Mouse (Mus musculus) gastrocnemius, adult 2 months (tissue): ENCODE data around the gene Plcl2. TPM values are rescaled to one million over a fixed set of nuclear protein-coding genes. Genes with fewer than 3 reads are reported as not detected.

ENCODE experiments used
- DNase-seq: peaks from one replicate; pipeline ENCODE4 v3.0.0; 2022
- H3K27ac ChIP-seq: fragments of 200-600 bp; 2 replicates; pipeline ENCODE4 v1.8.1; 2022; ENCODE audit warnings: mild to moderate bottlenecking
- H3K4me3 ChIP-seq: fragments of 200-600 bp; 2 replicates; pipeline ENCODE4 v1.8.1; 2022; ENCODE audit warnings: mild to moderate bottlenecking, moderate library complexity
- CTCF ChIP-seq: fragments of 200-600 bp; IDR thresholded peaks from 2 replicates; pipeline ENCODE4 v1.8.1; 2022; ENCODE audit warnings: antibody characterized with exemption, mild to moderate bottlenecking, moderate library complexity
- intact Hi-C: fragments of 180-260 bp; cut with DNase I; formaldehyde crosslinking; loops from one replicate; pipeline ENCODE4 v1.15.1; 2025
- total RNA-seq, 2 experiments: library from RNA; stranded (reverse); gene quantifications; 2 replicates each; pipeline ENCODE4 v1.2.3; 2021

Gene Plcl2
- total RNA-seq, 2 experiments from 2014 or later: 31.0 to 37.2 TPM

DNA sequence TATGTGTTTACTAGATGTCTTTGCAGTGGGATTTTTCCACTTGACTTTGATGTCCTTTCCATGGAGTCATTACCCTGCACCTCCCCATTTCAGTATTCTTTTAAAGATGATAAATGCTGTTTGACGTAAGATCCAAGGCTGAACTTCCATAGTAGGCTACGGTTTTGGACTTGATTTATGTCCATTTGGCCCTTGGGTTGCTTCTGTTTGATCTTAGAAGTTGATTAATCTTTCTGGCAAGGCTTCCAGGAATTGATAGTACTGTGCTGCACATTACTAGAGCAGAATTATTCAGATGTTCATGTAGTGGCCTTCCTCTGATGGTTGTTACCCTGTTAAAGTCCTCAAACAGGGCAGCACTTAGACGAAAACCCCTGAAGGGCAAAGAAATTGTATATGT, 21.5 kb upstream of the Plcl2 start:
- no peak overlapping the region for H3K27ac ChIP-seq

GRCm38 (mm10) chr17:50488406-50488805, 20.8 kb upstream of the Plcl2 start:
- no peak overlapping the region for H3K4me3 ChIP-seq
- intact Hi-C loops: no loop called here
- no peak overlapping the region for H3K27ac ChIP-seq
- no peak for TF ChIP-seq CTCF
- no peak for DNase-seq

More for the DNA sequence above, 21.5 kb upstream of the Plcl2 start:
- intact Hi-C loops: no loop called here
- no peak overlapping the region for H3K4me3 ChIP-seq
- DNase-seq: no peak
- no peak for TF ChIP-seq CTCF

DNA sequence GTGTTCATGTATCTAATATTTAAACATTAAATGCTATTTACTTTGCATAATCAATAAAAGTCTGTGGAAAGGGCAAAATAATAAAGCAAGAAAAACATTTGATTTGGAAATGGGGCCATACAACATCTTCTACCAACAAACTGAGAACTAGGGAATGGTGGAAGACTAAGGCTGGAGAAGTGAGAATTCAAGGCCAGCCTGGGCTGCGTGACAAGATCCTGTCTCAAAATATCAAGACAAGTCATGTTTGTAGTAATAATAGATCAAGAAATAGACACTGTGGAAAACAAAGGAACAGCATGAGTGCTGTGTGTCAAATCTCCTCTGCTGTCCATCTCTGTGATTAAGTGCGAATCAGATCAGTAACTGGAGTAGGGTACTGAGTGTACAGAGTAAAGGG, 20.3 kb upstream of the Plcl2 start:
- no peak overlapping the region for H3K4me3 ChIP-seq
- no peak for TF ChIP-seq CTCF
- intact Hi-C loops: no loop called here
- H3K27ac ChIP-seq: no peak overlapping the region
- DNase-seq: no peak

DNA sequence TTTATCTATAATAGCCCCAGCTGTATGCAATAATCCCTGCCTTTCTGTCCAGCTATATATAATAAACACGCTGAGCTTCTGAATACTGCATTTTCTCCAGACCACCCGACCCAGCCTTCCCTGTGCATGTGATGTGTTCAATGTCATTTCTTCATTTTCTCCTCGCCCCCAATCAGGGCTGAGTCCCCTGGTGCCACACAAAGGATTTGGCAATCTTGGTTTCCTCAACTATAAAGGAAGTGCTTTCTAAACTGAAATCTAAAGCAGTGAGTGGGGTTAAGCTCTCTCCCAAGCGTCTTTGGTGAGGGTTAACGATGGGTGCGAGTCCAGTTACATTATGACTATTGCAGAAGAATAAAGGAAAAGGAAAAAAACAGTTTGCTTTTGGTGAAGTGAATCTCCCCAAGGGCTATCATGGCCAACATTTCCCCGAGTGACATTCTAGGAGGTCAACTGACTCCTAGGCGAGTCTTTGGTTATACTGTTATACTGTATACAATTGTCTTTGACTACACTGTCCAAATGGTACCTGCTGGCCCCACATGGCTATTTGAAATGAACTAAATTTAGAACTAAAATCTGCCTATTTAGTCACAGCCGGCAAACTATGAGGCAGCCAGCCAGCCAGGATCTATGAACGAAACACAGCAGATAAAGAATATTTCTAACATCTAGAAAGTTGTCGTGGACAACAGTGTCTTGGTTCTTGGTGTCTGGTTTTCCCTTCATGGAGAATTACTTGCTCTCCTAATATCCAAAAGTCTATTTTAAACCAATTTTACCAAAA, 18.4 kb upstream of the Plcl2 start:
- no peak overlapping the region for H3K4me3 ChIP-seq
- DNase-seq: no peak
- TF ChIP-seq CTCF: no peak
- intact Hi-C loops: no loop called here
- H3K27ac ChIP-seq: no peak overlapping the region

GRCm38 (mm10) chr17:50491496-50491895, 17.7 kb upstream of the Plcl2 start:
- DNase-seq: no peak
- H3K4me3 ChIP-seq: no peak overlapping the region
- no peak for TF ChIP-seq CTCF
- intact Hi-C loops: no loop called here
- no peak overlapping the region for H3K27ac ChIP-seq

GRCm38 (mm10) chr17:50495216-50495889, 13.8 kb upstream of the Plcl2 start:
- TF ChIP-seq CTCF: no peak
- DNase-seq: no peak
- peak overlapping the region; percentile 60 for H3K4me3 ChIP-seq
- intact Hi-C loops: loop anchor here (5.0 kb wide), 1 partner anchor 43 kb away; no protein-coding TSS in a partner anchor
- peak overlapping the region; percentile 59; the same call in 1 of the 2 replicates for H3K27ac ChIP-seq

DNA sequence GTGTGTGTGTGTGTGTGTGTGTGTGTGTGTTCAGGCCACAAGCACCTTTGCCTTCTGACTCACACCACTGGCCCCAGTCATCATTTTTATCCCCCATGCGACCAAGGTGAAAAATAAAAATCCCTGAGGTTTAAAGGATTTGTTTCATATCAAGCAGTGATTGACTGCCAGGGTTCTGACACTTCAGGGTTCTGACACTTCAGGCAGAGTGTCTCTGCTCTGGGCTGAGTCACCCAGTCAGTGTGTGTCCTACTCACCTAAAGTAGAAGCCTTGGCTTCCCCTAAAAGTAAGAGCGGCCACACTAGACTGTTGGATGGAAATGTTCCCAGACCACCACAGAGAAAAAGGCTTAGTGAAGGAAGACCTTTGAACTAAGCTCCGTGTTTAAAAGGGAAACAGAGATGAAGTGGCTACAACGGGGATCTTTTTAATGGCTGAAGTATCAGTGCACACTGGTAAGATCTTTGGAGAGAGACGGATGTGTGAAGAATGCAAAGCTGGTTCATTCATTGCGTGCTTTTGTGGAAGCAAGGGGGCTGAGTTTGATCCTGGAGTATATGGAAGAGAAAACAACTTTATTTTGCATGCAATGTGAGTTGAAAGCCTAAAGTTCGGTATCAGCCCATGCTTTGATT, 11.0 kb upstream of the Plcl2 start:
- no peak for TF ChIP-seq CTCF
- no peak for DNase-seq
- intact Hi-C loops: loop anchor here (5.0 kb wide), 1 partner anchor 46 kb away; no protein-coding TSS in a partner anchor
- Histone ChIP-seq H3K4me3 (no peak overlapping the region), H3K27ac (no peak overlapping the region)

DNA sequence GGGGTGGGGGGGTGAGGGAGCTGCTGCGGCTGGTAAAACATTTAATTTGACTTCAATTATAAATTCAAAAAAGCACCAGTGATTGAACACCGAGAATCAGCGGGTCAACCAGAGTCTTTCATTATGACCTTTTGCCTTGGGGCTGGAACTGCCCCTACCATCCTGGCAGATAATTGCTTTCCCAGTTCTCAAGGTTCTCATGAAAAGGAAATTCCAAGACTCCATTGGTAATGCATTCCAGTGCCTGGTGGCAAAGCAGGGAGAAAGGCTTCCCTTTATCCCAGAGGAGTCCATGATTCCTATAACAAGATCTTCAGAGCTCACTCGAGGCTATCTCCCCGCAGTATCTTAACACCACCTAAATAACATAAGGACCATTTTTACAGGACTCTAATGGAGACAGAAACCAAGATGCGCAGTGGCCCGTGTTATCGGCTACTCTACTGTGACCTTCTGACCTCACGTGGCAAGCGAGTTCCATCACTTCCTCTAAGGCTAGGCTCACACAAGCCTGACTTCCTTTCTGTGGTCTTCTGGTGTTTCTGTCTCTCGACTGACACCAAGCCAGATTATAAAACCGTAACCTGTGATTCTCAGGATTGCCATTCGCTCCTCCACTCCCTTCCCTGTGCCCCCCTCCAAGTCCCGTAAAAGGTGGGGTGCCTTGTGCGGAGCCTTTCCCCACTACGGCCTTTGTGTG, 10.0 kb upstream of the Plcl2 start:
- Histone ChIP-seq H3K4me3 (no peak overlapping the region), H3K27ac (no peak overlapping the region)
- intact Hi-C loops: loop anchor here (5.0 kb wide), 1 partner anchor 47 kb away; no protein-coding TSS in a partner anchor
- TF ChIP-seq CTCF: no peak
- DNase-seq: no peak

DNA sequence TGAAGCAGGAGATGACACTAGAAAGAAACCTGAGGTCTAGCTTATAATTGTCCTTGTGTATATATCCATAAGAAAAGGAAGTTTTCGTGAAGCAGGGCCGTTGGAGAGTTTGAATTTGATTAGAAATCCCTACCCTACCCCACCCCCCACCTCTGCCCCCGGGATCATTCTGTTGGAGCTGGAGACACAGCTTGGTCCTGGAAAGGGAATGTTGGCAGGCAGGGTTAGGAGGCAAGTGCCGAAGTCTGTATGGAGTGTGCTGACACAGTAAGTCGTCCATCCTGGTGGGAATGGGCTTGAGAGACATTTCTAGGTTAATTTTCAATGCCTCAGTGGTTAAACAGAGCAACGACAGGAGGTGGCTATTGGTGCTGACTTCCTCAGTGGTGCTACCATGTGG, 8.4 kb upstream of the Plcl2 start:
- H3K4me3 ChIP-seq: no peak overlapping the region
- no peak overlapping the region for H3K27ac ChIP-seq
- intact Hi-C loops: no loop called here
- DNase-seq: no peak
- TF ChIP-seq CTCF: no peak

DNA sequence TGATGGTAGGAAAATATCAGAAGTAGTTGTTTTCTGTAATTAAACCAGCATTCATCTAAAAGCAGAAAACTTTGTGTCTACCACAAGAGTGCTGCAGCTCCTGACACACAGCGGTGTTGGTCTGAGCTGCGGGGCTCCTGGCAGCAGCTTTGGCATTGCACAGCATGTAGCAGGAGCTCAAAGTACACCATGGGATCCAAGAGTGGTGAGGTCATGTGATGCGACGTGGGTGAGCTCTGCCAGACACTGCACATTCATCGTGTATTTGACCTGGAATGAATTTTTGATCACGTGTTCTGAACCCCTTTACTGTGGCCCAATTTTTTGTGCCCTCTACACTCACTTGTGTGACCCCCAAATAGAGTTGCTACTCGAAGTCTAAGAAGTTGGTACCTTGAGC, 6.1 kb upstream of the Plcl2 start:
- no peak for TF ChIP-seq CTCF
- intact Hi-C loops: no loop called here
- Histone ChIP-seq H3K27ac (no peak overlapping the region), H3K4me3 (no peak overlapping the region)
- peak; percentile 41 for DNase-seq

DNA sequence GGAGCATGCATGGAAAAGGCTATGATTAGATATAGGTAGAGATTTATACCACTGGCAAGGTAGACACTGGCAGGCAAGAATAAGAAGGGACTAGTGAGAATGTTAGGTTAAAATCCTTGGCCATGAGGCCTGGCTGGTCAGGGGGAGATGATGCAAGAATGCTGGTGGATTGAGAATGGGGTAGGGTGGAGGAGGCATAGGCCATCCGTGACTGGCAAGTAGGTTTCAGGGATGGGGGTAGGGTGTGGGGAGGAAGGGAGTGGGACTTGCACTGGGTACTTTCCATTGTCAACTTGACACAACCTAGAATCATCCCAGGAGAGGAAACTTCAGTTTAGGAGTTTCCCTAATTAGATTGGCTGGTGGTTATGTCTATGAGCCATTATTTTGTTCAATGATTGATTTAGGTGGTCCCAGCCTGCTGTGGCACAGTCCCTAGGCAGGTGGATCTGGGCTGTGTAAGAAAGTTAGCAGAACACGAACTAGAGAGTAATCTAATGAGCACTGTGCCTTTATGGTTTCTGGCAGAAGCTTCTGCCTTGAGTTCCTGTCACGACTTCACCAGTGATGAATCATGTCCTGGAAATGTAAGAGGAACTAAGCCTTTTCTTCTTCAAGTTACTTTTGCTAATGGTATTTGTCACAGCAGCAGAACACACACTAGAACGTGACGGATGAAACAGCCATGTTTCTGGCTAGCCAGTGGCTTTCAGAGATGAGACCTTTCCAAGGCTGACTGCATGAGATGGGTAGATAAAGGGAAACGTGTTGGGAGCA, 4.9 kb upstream of the Plcl2 start:
- intact Hi-C loops: no loop called here
- Histone ChIP-seq H3K27ac (peak overlapping the region; percentile 44), H3K4me3 (no peak overlapping the region)
- DNase-seq: no peak
- no peak for TF ChIP-seq CTCF
